Mouse (Mus musculus) left cerebral cortex, postnatal 36 days (tissue): Measurements from ENCODE around the gene Trit1. TPM values are rescaled to one million over a fixed set of nuclear protein-coding genes. Genes with fewer than 3 reads are reported as not detected.

Experiments
- DNase-seq, 2 experiments: peaks; one replicate each; pipeline ENCODE4 v3.0.0; 2021 to 2022; ENCODE audit warnings: low spot score in 2 of 2, mixed read lengths in 1 of 2
- intact Hi-C: fragments of 180-260 bp; cut with DNase I; formaldehyde crosslinking; loops from one replicate; pipeline ENCODE4 v1.15.1; 2025
- total RNA-seq, 2 experiments: library from RNA; stranded (reverse); gene quantifications; 2 replicates each; pipeline ENCODE4 v1.2.3; 2021

The Trit1 gene
- total RNA-seq, 2 experiments from 2014 or later, result 18.2 to 23.5 TPM

DNA sequence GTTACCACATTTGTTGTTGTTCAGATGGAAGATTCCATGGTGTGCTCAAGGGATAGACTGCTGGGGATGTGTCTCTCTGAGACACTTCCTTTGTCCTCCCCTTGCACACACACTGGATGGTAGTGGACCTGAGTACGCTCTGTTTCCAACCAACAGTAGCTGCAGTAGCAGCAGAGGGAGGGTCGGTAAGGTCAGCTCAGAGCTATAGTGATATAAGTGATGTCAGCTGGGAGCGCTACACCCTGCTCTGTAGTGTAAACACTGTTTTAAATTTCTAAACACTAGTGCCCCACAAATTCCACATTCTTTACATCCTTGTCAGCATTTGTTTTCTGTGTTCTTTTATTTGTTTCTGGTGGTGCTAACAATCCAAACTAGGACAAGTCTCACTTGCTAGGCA, 20.3 kb downstream of the Trit1 start:
- DNase-seq, result no peak
- intact Hi-C loops, result no loop called here

DNA sequence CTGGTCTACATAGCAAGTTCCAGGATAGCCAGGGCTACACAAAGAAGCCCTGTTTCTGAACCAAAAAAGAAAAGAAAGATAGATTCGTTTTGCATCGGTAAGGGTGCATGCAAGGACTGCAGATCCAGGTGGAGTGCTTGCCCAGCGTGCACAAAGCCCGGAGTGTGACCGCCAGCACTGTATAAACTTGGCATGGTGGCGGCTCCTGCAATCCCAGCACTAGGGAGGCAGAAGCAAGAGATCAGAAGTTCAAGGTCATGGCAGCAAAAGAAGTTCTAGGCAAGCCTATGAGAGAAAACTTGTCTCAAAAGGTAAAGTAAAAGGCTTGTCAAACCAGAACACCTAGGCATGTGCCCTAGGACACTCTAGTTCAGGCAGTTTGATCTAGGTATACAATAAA, 24.7 kb downstream of the Trit1 start:
- no peak for DNase-seq
- intact Hi-C loops, result no loop called here

DNA sequence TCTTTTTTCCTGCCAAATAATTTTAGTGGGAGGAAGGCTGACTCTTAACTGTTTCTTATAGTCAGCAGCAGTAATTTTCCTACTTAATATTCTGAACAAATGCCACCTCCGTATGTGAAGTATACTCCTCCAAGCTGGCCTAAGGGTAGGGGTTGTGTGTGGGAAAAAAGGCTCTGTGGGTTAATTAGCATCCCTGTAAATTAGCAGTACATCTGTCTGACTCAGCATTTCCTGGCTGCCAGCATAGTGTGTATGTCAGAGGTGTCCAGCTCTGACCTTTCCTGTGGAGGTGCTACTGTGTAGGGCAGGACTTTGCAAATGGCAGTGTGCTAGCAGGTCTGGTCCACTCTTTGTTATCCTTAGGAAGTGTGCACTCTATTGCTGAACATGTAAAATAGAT, 27.5 kb downstream of the Trit1 start:
- DNase-seq, result no peak
- intact Hi-C loops, result no loop called here

DNA sequence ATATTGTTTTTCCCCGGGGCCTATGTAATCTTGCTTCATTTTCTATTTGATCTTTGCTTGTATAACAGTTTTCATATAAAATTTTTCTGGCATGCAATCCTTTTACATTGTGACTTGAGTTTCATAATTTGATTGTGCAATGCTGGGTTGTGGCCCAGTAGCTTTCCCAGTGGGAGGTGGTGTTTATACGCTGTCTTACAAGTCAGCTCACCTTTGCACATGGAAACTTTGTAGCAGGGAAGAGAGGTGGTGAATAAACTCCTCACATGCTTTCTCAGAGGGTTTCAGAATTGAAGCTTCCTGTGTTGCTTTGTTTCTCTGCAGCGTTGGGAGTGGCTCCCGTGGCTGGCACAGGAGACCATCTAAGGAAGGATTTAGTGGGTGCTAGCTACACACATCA, 28.4 kb downstream of the Trit1 start:
- DNase-seq, result no peak
- intact Hi-C loops, result no loop called here

DNA sequence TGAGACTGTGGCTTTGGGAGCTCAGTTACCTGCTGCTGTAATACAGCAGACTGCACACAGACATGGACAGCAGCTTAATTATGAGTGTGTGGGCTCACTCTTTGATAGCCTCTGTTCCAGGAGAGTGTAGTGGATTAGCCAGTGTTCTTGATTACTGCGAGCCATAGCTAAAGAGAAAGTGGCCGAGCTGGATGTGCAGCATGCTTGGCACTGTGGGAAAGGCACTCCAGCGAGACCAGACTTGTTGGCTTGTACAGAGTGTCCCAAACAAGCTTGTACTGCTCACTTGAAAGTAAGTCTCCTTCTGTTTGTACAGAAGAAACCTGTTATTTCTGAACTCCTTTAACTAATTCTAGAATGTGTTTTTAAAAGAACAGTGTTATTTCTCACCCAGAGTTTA, 29.9 kb downstream of the Trit1 start:
- no peak for DNase-seq
- intact Hi-C loops, result no loop called here

GRCm38 (mm10) chr4:123050681-123051211, 34.3 kb downstream of the Trit1 start:
- intact Hi-C loops, result loop anchor here (5.0 kb wide), 1 partner anchor 33 kb away; the partner anchor contains the start of gene Trit1
- peak; percentile 45 to 58 for DNase-seq

GRCm38 (mm10) chr4:123053179-123053578, 36.8 kb downstream of the Trit1 start:
- peak; percentile 49 to 66 for DNase-seq
- intact Hi-C loops, result loop anchor here (5.0 kb wide), 1 partner anchor 36 kb away; the partner anchor contains the start of gene Trit1

DNA sequence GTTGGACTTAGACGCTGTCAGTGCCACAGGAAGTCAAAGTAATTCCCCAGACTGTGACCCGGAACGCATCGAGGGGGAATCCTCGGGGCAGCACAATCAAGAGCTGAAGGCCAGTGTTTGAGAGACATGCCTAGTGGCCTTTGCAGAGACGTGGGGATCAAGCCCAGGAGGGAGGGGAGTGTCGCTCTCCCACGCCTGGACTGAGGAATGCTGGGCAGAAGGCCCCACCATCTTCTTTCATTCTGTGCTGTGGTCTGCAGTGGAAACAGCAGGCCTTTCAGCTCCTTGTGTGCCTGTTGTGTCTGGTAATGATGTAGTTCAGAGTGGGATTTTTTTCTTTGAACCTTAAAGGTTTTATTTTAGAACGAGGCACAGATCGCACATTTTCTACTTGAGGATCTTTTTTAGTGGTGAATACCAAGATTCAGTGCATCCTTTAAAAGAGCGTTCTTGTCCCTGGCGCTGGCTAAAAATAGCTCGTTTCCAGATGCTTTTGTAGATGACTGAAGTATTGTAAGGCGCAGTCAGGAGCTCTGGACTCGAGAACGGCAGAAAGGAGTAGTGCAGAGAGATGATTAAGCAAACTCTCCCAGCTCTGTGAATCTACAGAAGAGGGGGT, 37.9 kb downstream of the Trit1 start:
- intact Hi-C loops, result loop anchor here (5.0 kb wide), 1 partner anchor 37 kb away; the partner anchor contains the start of gene Trit1
- DNase-seq, result peak; percentile 46 to 57

GRCm38 (mm10) chr4:123056560-123057109, 40.2 kb downstream of the Trit1 start:
- no peak for DNase-seq
- intact Hi-C loops, result no loop called here

- no peak for DNase-seq
- intact Hi-C loops, result no loop called here
These were observed 41.6 kb downstream of the Trit1 start for GRCm38 (mm10) chr4:123057957-123058356.

GRCm38 (mm10) chr4:123061744-123062143, 45.3 kb downstream of the Trit1 start:
- no peak for DNase-seq
- intact Hi-C loops, result no loop called here

- intact Hi-C loops, result no loop called here
- no peak for DNase-seq
These were observed 52.2 kb downstream of the Trit1 start for GRCm38 (mm10) chr4:123068646-123069045.

DNA sequence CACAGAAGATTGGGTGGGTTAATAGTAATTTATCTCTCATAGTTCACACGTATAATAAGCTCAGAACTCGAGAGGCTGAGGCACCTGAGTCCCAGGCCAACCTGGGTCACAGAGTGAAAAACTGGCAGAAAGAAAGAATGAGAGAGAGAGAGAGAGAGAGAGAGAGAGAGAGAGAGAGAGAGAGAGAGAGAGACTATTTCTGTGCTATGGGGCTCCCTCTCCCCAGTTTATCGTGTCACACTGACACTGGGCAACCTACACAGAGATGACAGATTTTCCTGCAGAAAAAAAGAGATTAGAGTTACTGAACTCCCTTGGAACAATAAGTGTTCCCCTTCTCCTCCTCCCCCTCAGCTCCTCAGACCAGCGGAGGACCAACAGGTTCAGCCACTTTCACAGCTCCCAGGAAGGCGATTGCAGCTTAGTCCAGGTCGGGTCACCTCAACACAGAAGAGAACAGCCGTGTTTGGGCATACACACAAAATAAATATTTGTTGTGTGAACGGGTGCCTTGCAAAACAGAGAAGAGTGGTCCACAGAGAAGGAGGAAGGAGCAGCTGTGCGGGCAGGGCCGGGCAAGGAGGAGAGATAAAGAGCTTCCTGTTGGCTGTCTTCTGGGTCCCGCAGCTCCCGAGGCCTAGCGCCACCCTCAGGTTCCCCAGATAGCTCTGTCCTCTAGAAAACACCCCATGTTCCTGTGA, 55.0 kb downstream of the Trit1 start:
- intact Hi-C loops, result no loop called here
- no peak for DNase-seq

DNA sequence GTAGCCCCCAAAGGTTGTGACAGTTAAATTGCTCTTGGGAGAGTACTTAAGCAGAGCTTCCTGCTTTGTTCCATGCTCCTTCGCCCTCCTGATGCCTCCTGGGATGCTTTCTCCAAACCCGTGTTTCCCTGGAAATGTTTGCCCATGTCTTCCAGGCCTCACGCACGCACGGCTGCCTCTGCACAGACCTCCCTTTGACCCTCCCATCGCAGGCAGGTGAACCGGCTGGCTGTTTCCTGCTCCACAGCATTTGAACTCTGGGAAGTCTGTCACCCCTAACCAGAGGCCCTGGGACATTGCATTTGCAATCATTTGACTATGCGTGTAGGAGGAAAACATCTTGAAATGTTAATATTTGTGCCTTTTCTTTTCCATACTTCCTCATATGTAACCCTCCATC, 60.5 kb downstream of the Trit1 start:
- DNase-seq, result no peak
- intact Hi-C loops, result no loop called here

GRCm38 (mm10) chr4:123078231-123078630, 61.8 kb downstream of the Trit1 start:
- intact Hi-C loops, result no loop called here
- DNase-seq, result no peak

DNA sequence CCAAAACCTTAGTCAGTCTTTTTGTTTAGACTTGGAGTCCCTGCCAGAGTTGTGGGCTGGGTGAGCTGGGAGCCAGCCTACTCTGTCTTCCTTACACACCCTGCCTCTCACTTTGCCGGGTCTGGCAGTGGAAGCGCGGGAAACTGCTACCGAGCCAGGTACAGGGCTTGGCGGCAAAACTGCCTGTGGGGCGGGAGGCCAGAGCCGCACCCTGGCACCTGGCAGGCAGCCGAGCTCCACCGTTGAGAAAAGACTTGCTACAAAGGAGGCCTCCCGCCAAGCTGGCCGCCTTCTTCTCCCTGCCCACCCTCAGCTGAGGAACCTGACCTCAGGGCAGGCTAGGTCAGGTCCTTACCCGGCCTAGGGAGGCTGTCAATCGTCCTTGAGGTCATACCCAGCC, 64.4 kb downstream of the Trit1 start:
- peak; percentile 47 to 53 for DNase-seq
- intact Hi-C loops, result loop anchor here (5.0 to 10.0 kb wide), 3 partner anchors 168 to 266 kb away; no protein-coding TSS in a partner anchor

DNA sequence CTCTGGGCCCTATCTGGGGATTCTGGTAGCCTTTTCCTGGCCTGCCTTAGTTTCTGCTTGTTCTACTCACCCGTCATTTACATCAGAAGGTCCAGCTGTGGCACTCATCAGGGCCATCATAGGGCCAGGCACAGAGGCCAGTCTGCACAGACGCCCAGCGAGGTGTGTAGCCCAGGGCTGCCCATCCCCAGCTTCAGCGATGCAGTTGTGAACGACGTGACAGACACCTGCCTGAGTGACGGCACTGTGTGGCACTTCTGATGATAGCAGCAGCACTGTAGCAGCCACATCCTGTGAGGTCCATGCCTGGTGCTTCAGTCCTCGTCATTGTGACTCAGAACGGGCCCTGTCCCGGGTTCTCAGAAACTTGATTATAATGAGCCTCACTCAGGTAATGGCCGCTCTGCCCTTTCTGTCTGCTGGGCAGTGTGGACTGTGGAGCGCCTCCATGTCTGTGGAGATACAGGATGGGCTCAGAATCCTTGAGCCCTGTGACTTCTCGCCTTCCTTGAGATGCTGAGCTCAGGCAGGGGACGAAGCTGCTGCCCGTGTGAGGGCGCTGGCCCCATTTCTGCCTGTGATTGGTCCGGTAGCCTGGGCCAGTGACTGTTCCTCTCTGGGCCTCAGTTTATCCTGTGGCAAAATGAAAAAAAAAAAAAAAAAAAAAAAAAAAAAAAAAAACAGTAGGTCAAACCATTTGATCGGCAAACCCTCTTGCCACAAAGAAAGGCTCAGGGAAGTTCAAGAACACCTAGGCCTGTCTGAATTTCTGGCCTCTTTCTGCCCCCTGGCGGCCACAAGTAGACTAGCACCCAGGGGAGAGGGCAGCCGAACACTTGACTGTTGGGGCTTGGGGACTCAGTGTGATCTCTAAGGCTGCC, 66.1 kb downstream of the Trit1 start:
- intact Hi-C loops, result loop anchor here (1.0 to 10.0 kb wide), 4 partner anchors 87 to 268 kb away; partner anchors contain the start of gene Mycl
- DNase-seq, result peak; percentile 55 to 61

GRCm38 (mm10) chr4:123083323-123083902, 67.0 kb downstream of the Trit1 start:
- intact Hi-C loops, result loop anchor here (1.0 to 10.0 kb wide), 4 partner anchors 88 to 269 kb away; partner anchors contain the start of gene Mycl
- DNase-seq, result no peak

DNA sequence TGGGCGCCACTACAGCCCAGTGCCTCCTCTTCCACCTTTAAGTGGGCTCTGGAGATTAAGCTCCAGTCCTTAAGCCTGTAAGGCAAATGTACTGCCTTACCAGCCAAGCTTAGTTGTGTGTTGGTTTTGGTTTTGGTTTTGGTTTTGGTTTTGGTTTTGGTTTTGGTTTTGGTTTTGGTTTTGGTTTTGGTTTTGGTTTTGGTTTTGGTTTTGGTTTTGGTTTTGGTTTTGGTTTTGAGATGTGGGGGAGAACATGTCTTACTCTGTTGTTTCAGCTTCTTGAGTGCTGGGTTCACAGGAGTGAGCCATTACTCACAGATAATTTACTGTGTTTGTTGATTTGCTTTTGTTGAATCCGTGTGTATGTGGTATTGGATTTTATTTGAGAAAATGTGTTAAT, 68.9 kb downstream of the Trit1 start:
- intact Hi-C loops, result loop anchor here (10.0 kb wide), 1 partner anchor 270 kb away; no protein-coding TSS in a partner anchor
- DNase-seq, result no peak
